Mouse (Mus musculus) E14TG2a.4 (cell line): ENCODE measurements at regions not wholly inside any gene's neighbourhood (a gene's known extent, or its start where the extent isn't known, plus 50 kb on each side); places are given as distances from the start of the nearest gene placed in this dataset.

Experiments used
- H3K27me3 ChIP-seq: 2 replicates; pipeline ENCODE4 v1.6.1; 2014; ENCODE audit warnings: low read length, control low read depth; ENCODE audit not compliant: insufficient read depth
- H3K36me3 ChIP-seq: 2 replicates; pipeline ENCODE4 v1.6.1; 2014; ENCODE audit warnings: low read length, control low read depth; ENCODE audit not compliant: insufficient read depth
- H3K4me1 ChIP-seq: replicated peaks from 2 replicates; pipeline ENCODE4 v1.6.1; 2014; ENCODE audit warnings: low read depth, low read length, control low read depth
- H3K4me3 ChIP-seq: replicated peaks from 2 replicates; pipeline ENCODE4 v1.5.1; 2014; ENCODE audit warnings: mild to moderate bottlenecking, low read length
- H3K9me3 ChIP-seq: 2 replicates; pipeline ENCODE4 v1.6.1; 2014; ENCODE audit warnings: low read length, control low read depth
- CTCF ChIP-seq: conservative IDR thresholded peaks from 2 replicates; pipeline ENCODE4 v1.5.1; 2014; ENCODE audit warnings: low read length
- NANOG ChIP-seq: IDR thresholded peaks from 2 replicates; pipeline ENCODE4 v1.6.1; 2014; ENCODE audit warnings: borderline replicate concordance, low read length, mixed read lengths
- POU5F1 ChIP-seq: IDR thresholded peaks from 2 replicates; pipeline ENCODE4 v1.6.1; 2014; ENCODE audit warnings: low read length, borderline replicate concordance

- H3K4me3 ChIP-seq = no peak overlapping the region
- no peaks in the 10 kb centered on the region for H3K9me3 ChIP-seq
- H3K4me1 ChIP-seq = no peaks in the 10 kb centered on the region
- H3K36me3 ChIP-seq = no peaks in the 10 kb centered on the region
- no peaks in the 10 kb centered on the region for H3K27me3 ChIP-seq
- TF ChIP-seq NANOG = no peak
Observed at GRCm38 (mm10) chr12:99039497-99040322, 119.3 kb downstream of the Ttc8 start.

- H3K4me1 ChIP-seq = no peaks in the 10 kb centered on the region
- no peak overlapping the region for H3K4me3 ChIP-seq
- no peaks in the 10 kb centered on the region for H3K36me3 ChIP-seq
- TF ChIP-seq POU5F1 (no peak), NANOG (no peak), CTCF (no peak)
- no peaks in the 10 kb centered on the region for H3K9me3 ChIP-seq
- no peaks in the 10 kb centered on the region for H3K27me3 ChIP-seq
Observed at GRCm38 (mm10) chr12:99041606-99042005, 121.2 kb downstream of the Ttc8 start.

GRCm38 (mm10) chr12:99042918-99043862, 122.8 kb downstream of the Ttc8 start:
- H3K27me3 ChIP-seq = no peaks in the 10 kb centered on the region
- H3K4me3 ChIP-seq = no peak overlapping the region
- no peaks in the 10 kb centered on the region for H3K4me1 ChIP-seq
- H3K9me3 ChIP-seq = no peaks in the 10 kb centered on the region
- H3K36me3 ChIP-seq = no peaks in the 10 kb centered on the region
- TF ChIP-seq NANOG (no peak), POU5F1 (no peak), CTCF (no peak)

GRCm38 (mm10) chr12:99044477-99044876, 124.1 kb downstream of the Ttc8 start:
- Histone ChIP-seq H3K4me1 (no peaks in the 10 kb centered on the region), H3K27me3 (no peaks in the 10 kb centered on the region), H3K9me3 (no peaks in the 10 kb centered on the region), H3K36me3 (no peaks in the 10 kb centered on the region), H3K4me3 (no peak overlapping the region)
- TF ChIP-seq POU5F1 (no peak), CTCF (no peak), NANOG (no peak)

GRCm38 (mm10) chr12:99050426-99050825, 130.1 kb downstream of the Ttc8 start:
- no peaks in the 10 kb centered on the region for H3K4me1 ChIP-seq
- H3K36me3 ChIP-seq = no peaks in the 10 kb centered on the region
- TF ChIP-seq POU5F1 (no peak), NANOG (no peak), CTCF (no peak)
- no peaks in the 10 kb centered on the region; the same call in 1 of the 2 replicates for H3K27me3 ChIP-seq
- H3K9me3 ChIP-seq = no peaks in the 10 kb centered on the region
- H3K4me3 ChIP-seq = no peak overlapping the region

- Histone ChIP-seq H3K4me3 (no peak overlapping the region), H3K9me3 (no peaks in the 10 kb centered on the region), H3K4me1 (no peaks in the 10 kb centered on the region), H3K36me3 (no peaks in the 10 kb centered on the region), H3K27me3 (no peaks in the 10 kb centered on the region; the same call in 1 of the 2 replicates)
- no peak for TF ChIP-seq POU5F1
- no peak for TF ChIP-seq NANOG
Observed at GRCm38 (mm10) chr12:99052599-99052998, 132.2 kb downstream of the Ttc8 start.

- no peaks in the 10 kb centered on the region for H3K9me3 ChIP-seq
- no peaks in the 10 kb centered on the region for H3K36me3 ChIP-seq
- no peak for TF ChIP-seq CTCF
- no peak for TF ChIP-seq POU5F1
- no peak for TF ChIP-seq NANOG
- peaks cover 6% of the 10 kb centered on the region for H3K4me1 ChIP-seq
- H3K27me3 ChIP-seq = no peaks in the 10 kb centered on the region
- no peak overlapping the region for H3K4me3 ChIP-seq
Observed at GRCm38 (mm10) chr12:99057521-99057920, 137.1 kb downstream of the Ttc8 start.

GRCm38 (mm10) chr12:99058916-99059315, 138.5 kb downstream of the Ttc8 start:
- Histone ChIP-seq H3K36me3 (no peaks in the 10 kb centered on the region), H3K9me3 (no peaks in the 10 kb centered on the region), H3K4me3 (no peak overlapping the region), H3K4me1 (peaks cover 6% of the 10 kb centered on the region), H3K27me3 (no peaks in the 10 kb centered on the region)
- TF ChIP-seq POU5F1 (no peak), NANOG (no peak), CTCF (no peak)
